Mouse (Mus musculus) mouse trophoblast stem cell (cell line): ENCODE measurements around the gene Mypn.

Experiments
- in situ Hi-C, 2 experiments: fragments of 300-500 bp; cut with MseI, MboI; formaldehyde crosslinking; loops; 2 replicates in 1 of 2; 3 replicates in 1 of 2; pipeline ENCODE4 v1.15.1; 2025

Mypn gene

GRCm38 (mm10) chr10:63154726-63155125 is 49.0 kb downstream of the Mypn start:
- in situ Hi-C loops: no loop called here

GRCm38 (mm10) chr10:63154226-63154625 is 49.5 kb downstream of the Mypn start:
- in situ Hi-C loops: no loop called here

GRCm38 (mm10) chr10:63153563-63153962 is 50.2 kb downstream of the Mypn start:
- in situ Hi-C loops: no loop called here

- in situ Hi-C loops: no loop called here
Measured at GRCm38 (mm10) chr10:63152358-63152757, 51.4 kb downstream of the Mypn start.

- in situ Hi-C loops: no loop called here
Measured at GRCm38 (mm10) chr10:63142660-63143059, 61.1 kb downstream of the Mypn start.

GRCm38 (mm10) chr10:63136436-63136835 is 67.3 kb downstream of the Mypn start:
- in situ Hi-C loops: no loop called here

- in situ Hi-C loops: no loop called here
Measured at GRCm38 (mm10) chr10:63135680-63136079, 68.1 kb downstream of the Mypn start.

- in situ Hi-C loops: no loop called here
Measured at GRCm38 (mm10) chr10:63133326-63133725, 70.4 kb downstream of the Mypn start.

GRCm38 (mm10) chr10:63132356-63132755 is 71.4 kb downstream of the Mypn start:
- in situ Hi-C loops: no loop called here

- in situ Hi-C loops: no loop called here
Measured at GRCm38 (mm10) chr10:63130500-63130899, 73.3 kb downstream of the Mypn start.

- in situ Hi-C loops: no loop called here
Measured at GRCm38 (mm10) chr10:63128256-63128655, 75.5 kb downstream of the Mypn start.

GRCm38 (mm10) chr10:63127156-63127555 is 76.6 kb downstream of the Mypn start:
- in situ Hi-C loops: no loop called here

- in situ Hi-C loops: no loop called here
Measured at GRCm38 (mm10) chr10:63126116-63126515, 77.6 kb downstream of the Mypn start.

GRCm38 (mm10) chr10:63125343-63125742 is 78.4 kb downstream of the Mypn start:
- in situ Hi-C loops: no loop called here

- in situ Hi-C loops: no loop called here
Measured at GRCm38 (mm10) chr10:63124016-63124415, 79.7 kb downstream of the Mypn start.

- in situ Hi-C loops: no loop called here
Measured at GRCm38 (mm10) chr10:63123141-63123540, 80.6 kb downstream of the Mypn start.

- in situ Hi-C loops: no loop called here
Measured at GRCm38 (mm10) chr10:63122516-63122915, 81.2 kb downstream of the Mypn start.

- in situ Hi-C loops: no loop called here
Measured at GRCm38 (mm10) chr10:63121961-63122360, 81.8 kb downstream of the Mypn start.

- in situ Hi-C loops: no loop called here
Measured at GRCm38 (mm10) chr10:63119916-63120315, 83.8 kb downstream of the Mypn start.

- in situ Hi-C loops: no loop called here
Measured at GRCm38 (mm10) chr10:63117583-63117982, 86.2 kb downstream of the Mypn start.

GRCm38 (mm10) chr10:63116376-63116775 is 87.4 kb downstream of the Mypn start:
- in situ Hi-C loops: no loop called here

- in situ Hi-C loops: no loop called here
Measured at GRCm38 (mm10) chr10:63115881-63116280, 87.9 kb downstream of the Mypn start.

- in situ Hi-C loops: no loop called here
Measured at GRCm38 (mm10) chr10:63113716-63114360, 89.9 kb downstream of the Mypn start.

- in situ Hi-C loops: no loop called here
Measured at GRCm38 (mm10) chr10:63113027-63113604, 90.6 kb downstream of the Mypn start.
